Comparison of ENCODE assay signal across 19 mouse cellular contexts in the genomic region with DNA sequence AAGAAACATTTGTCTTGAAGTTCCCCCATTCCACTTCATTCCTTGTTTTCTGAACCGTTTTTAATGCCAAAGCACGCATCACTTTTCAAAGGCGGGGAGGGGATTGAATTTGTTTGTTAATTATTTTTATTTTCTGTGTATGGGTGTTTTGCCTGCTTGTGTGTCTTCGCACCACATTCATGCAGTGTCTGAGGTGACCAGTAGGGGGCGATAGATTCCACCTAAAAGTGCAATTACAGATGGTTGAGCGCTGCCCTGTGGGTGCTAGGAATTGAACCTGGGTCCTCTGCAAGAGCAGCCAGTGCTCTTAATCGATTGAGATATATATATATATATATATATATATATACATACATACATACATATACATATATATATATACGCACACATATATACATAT. TPM values are rescaled to one million over a fixed set of nuclear protein-coding genes. Genes with fewer than 3 reads are reported as not detected.
DNase-seq lines count a peak whose midpoint lies in the region; ATAC-seq and TF ChIP-seq lines count a peak whose summit lies in the region.
"Had no signal": no experiment of that assay in that cellular context is flagged by ENCODE, and none has a peak within 500 bp of the region (broad histone marks: within the 10 kb centered on the region; RNA-seq: fewer than 3 reads in every experiment).

No protein-coding gene starts in this region.

- no peak overlapping the region for H3K27ac ChIP-seq in left cerebral cortex, adult 2 months
- no peak overlapping the region for H3K27ac ChIP-seq in testis, adult 2 months (ENCODE audit: control insufficient read depth, insufficient read depth, low read depth, low read length)
- H3K27ac ChIP-seq: embryonic facial prominence, embryonic 15.5 days; forebrain, embryonic 13.5 days; hindbrain, embryonic 15.5 days; limb, embryonic 12.5 days; midbrain, embryonic 13.5 days; neural tube, embryonic 12.5 days; stomach, embryonic 15.5 days had no signal

- H3K4me3 ChIP-seq in left cerebral cortex, adult 2 months: no peak overlapping the region
- no peak overlapping the region for H3K4me3 ChIP-seq in testis, adult 2 months (ENCODE audit: control insufficient read depth, low read depth, low read length)
- H3K4me3 ChIP-seq: embryonic facial prominence, embryonic 15.5 days; forebrain, embryonic 13.5 days; hindbrain, embryonic 15.5 days; limb, embryonic 12.5 days; midbrain, embryonic 13.5 days; neural tube, embryonic 12.5 days; stomach, embryonic 15.5 days had no signal

- H3K36me3 ChIP-seq in testis, adult 2 months (ENCODE audit: control insufficient read depth, insufficient read depth, low read length): no peaks in the 10 kb centered on the region
- H3K36me3 ChIP-seq: embryonic facial prominence, embryonic 15.5 days; hindbrain, embryonic 15.5 days; limb, embryonic 12.5 days; midbrain, embryonic 13.5 days; neural tube, embryonic 12.5 days; stomach, embryonic 15.5 days had no signal

- H3K27me3 ChIP-seq in testis, adult 2 months (ENCODE audit: control insufficient read depth, insufficient read depth, low read length): no peaks in the 10 kb centered on the region
- H3K27me3 ChIP-seq: embryonic facial prominence, embryonic 15.5 days; forebrain, embryonic 13.5 days; hindbrain, embryonic 15.5 days; limb, embryonic 12.5 days; midbrain, embryonic 13.5 days; neural tube, embryonic 12.5 days; stomach, embryonic 15.5 days had no signal

- peak; percentile 41 for TF ChIP-seq CTCF in left cerebral cortex, adult 2 months (IDR thresholded peaks at IDR 0.05)
- TF ChIP-seq CTCF in testis, adult 2 months (IDR thresholded peaks at IDR 0.05; ENCODE audit: control insufficient read depth, insufficient read depth, insufficient replicate concordance, low read depth, low read length): peak; percentile 36; the same call in 1 of the 2 replicates

- DNase-seq in CD4-positive, CD25-positive, alpha-beta regulatory T cell, adult 2 months (ENCODE audit: low read depth, low spot score): peak; percentile 4
- no peak for DNase-seq in left cerebral cortex, adult 2 months (ENCODE audit: extremely low spot score in 1 of 2, low spot score in 2 of 2)
- no peak for DNase-seq in left cerebral cortex, postnatal 36 days (ENCODE audit: low spot score in 2 of 2)
- no peak for DNase-seq in testis, postnatal 10 days (ENCODE audit: low spot score)
- DNase-seq in testis, postnatal 14 days (ENCODE audit: low spot score): peak; percentile 29
- no peak for DNase-seq in spleen, postnatal 36 days (ENCODE audit: low spot score in 2 of 2)
- DNase-seq: cerebellum, adult 8-10 months; heart, adult 18-20 months; heart, postnatal 10 days; kidney, postnatal 10 days had no signal

- intact Hi-C loops in left cerebral cortex, adult 2 months (cut with DNase I): no loop called here
- intact Hi-C loops in left cerebral cortex, postnatal 36 days (cut with DNase I): no loop called here

- H3K4me1 ChIP-seq in testis, adult 2 months (ENCODE audit: control insufficient read depth, insufficient read depth, low read length): peaks cover under 1% of the 10 kb centered on the region
- H3K4me1 ChIP-seq: embryonic facial prominence, embryonic 15.5 days; forebrain, embryonic 13.5 days; hindbrain, embryonic 15.5 days; limb, embryonic 12.5 days; midbrain, embryonic 13.5 days; neural tube, embryonic 12.5 days; stomach, embryonic 15.5 days had no signal

- no peak for ATAC-seq in CD4-positive, CD25-positive, alpha-beta regulatory T cell, adult 4 months
- ATAC-seq: forebrain, embryonic 13.5 days; midbrain, embryonic 13.5 days had no signal

- no peak for TF ChIP-seq POLR2A in testis, adult 2 months (IDR thresholded peaks at IDR 0.05; ENCODE audit: control insufficient read depth, low read depth, low read length)

RNA-seq across cellular contexts. Expression of a gene that starts 34.4 kb away (rescaled TPM):
- not detected for polyA plus RNA-seq in CD4-positive, CD25-positive, alpha-beta regulatory T cell, adult 4 months (2017; shearing (Covaris generic))
- 1 to 10 TPM; 1.2 to 2.7 TPM for total RNA-seq in left cerebral cortex, adult 2 months (2021)
- 1 to 10 TPM; 1.8 TPM for total RNA-seq in left cerebral cortex, postnatal 36 days (2021)
- 2.2 and 2.3 TPM in 2 replicates for polyA plus RNA-seq in testis, adult 2 months (2012; rRNA removed)

Comparison
In these comparisons a context has a peak if more than half of its experiments do, and no peak if none do; other contexts are left out.
1. DNase-seq: peak in CD4-positive, CD25-positive, alpha-beta regulatory T cell, adult 2 months (single experiment) and testis, postnatal 14 days (single experiment); none in left cerebral cortex, adult 2 months (0 of 2), left cerebral cortex, postnatal 36 days (0 of 2), testis, postnatal 10 days (single experiment) and spleen, postnatal 36 days (0 of 2).